Mouse (Mus musculus): ENCODE measurements around the gene Mindy4b-ps. TPM values are rescaled to one million over a fixed set of nuclear protein-coding genes. Genes with fewer than 3 reads are reported as not detected.
"Not testable (repeated sequence)": the region's sequence is repeated elsewhere in the genome, so short reads cannot be mapped to it uniquely, and the experiment has no call there.

Gene Mindy4b-ps
- 1 to 10 TPM in 1 of 2 experiments, under 1 TPM in 1; 0.80 to 2.7 TPM for total RNA-seq (2021)
- long read RNA-seq, experiment 1 = 0 reads
- long read RNA-seq, experiment 2, partial matches to known transcripts = 1 of 1 reads
- long read RNA-seq, experiment 2, other reads (novel, unspliced or antisense) = 0 of 1 reads

GRCm38 (mm10) chr3:58822211-58822610 lies at the start of gene Mindy4b-ps:
Mindy4b-ps (minus strand) TSS chr3:58822311.
- DNase-seq (ENCODE audit: low spot score in 2 of 2) = no peak
- intact Hi-C loops (cut with DNase I) = no loop called here

GRCm38 (mm10) chr3:58871882-58872281 lies 49.8 kb upstream of the Mindy4b-ps start:
- DNase-seq (ENCODE audit: low spot score in 2 of 2); intact Hi-C loops (cut with DNase I): not testable (repeated sequence)

- DNase-seq (ENCODE audit: low spot score in 2 of 2) = peak in 1 of 2 experiments; percentile 18
- intact Hi-C loops (cut with DNase I) = no loop called here
These were observed 43.6 kb upstream of the Mindy4b-ps start for GRCm38 (mm10) chr3:58865690-58866089.

- no peak for DNase-seq (ENCODE audit: low spot score in 2 of 2)
- intact Hi-C loops (cut with DNase I) = no loop called here
These were observed 40.9 kb upstream of the Mindy4b-ps start for GRCm38 (mm10) chr3:58862976-58863375.

- intact Hi-C loops (cut with DNase I) = no loop called here
These were observed 21.3 kb upstream of the Mindy4b-ps start for GRCm38 (mm10) chr3:58843415-58843814.

GRCm38 (mm10) chr3:58833442-58834160 lies 11.5 kb upstream of the Mindy4b-ps start:
- intact Hi-C loops (cut with DNase I) = no loop called here
- DNase-seq (ENCODE audit: low spot score in 2 of 2) = peak in 1 of 2 experiments; percentile 19

More at GRCm38 (mm10) chr3:58843415-58843814, 21.3 kb upstream of the Mindy4b-ps start:
- peak in 1 of 2 experiments; percentile 14 for DNase-seq (ENCODE audit: low spot score in 2 of 2)

- intact Hi-C loops (cut with DNase I) = no loop called here
- DNase-seq (ENCODE audit: low spot score in 2 of 2) = no peak
These were observed 10.8 kb upstream of the Mindy4b-ps start for GRCm38 (mm10) chr3:58832888-58833287.

GRCm38 (mm10) chr3:58831586-58831985 lies 9.5 kb upstream of the Mindy4b-ps start:
- intact Hi-C loops (cut with DNase I) = no loop called here
- DNase-seq (ENCODE audit: low spot score in 2 of 2) = no peak

GRCm38 (mm10) chr3:58829926-58830325 lies 7.8 kb upstream of the Mindy4b-ps start:
- no peak for DNase-seq (ENCODE audit: low spot score in 2 of 2)
- intact Hi-C loops (cut with DNase I) = no loop called here

GRCm38 (mm10) chr3:58828366-58829153 lies 6.4 kb upstream of the Mindy4b-ps start:
- intact Hi-C loops (cut with DNase I) = no loop called here
- DNase-seq (ENCODE audit: low spot score in 2 of 2) = peak in 1 of 2 experiments; percentile 25

- DNase-seq (ENCODE audit: low spot score in 2 of 2) = no peak
- intact Hi-C loops (cut with DNase I) = no loop called here
These were observed 4.2 kb upstream of the Mindy4b-ps start for GRCm38 (mm10) chr3:58826266-58826665.

GRCm38 (mm10) chr3:58817337-58817736 lies 4.8 kb downstream of the Mindy4b-ps start:
- no peak for DNase-seq (ENCODE audit: low spot score in 2 of 2)
- intact Hi-C loops (cut with DNase I) = no loop called here

GRCm38 (mm10) chr3:58814191-58814590 lies 7.9 kb downstream of the Mindy4b-ps start:
- no peak for DNase-seq (ENCODE audit: low spot score in 2 of 2)
- intact Hi-C loops (cut with DNase I) = no loop called here

GRCm38 (mm10) chr3:58810353-58810752 lies 11.8 kb downstream of the Mindy4b-ps start:
- DNase-seq (ENCODE audit: low spot score in 2 of 2) = peak; percentile 22 to 27
- intact Hi-C loops (cut with DNase I) = no loop called here

GRCm38 (mm10) chr3:58809111-58809915 lies 12.8 kb downstream of the Mindy4b-ps start:
- no peak for DNase-seq (ENCODE audit: low spot score in 2 of 2)
- intact Hi-C loops (cut with DNase I) = no loop called here

GRCm38 (mm10) chr3:58808636-58809035 lies 13.5 kb downstream of the Mindy4b-ps start:
- intact Hi-C loops (cut with DNase I) = no loop called here
- DNase-seq (ENCODE audit: low spot score in 2 of 2) = no peak

GRCm38 (mm10) chr3:58804745-58805144 lies 17.4 kb downstream of the Mindy4b-ps start:
- intact Hi-C loops (cut with DNase I) = no loop called here
- DNase-seq (ENCODE audit: low spot score in 2 of 2) = no peak

GRCm38 (mm10) chr3:58798676-58799075 lies 23.4 kb downstream of the Mindy4b-ps start:
- intact Hi-C loops (cut with DNase I) = no loop called here
- DNase-seq (ENCODE audit: low spot score in 2 of 2) = no peak

GRCm38 (mm10) chr3:58798245-58798644 lies 23.9 kb downstream of the Mindy4b-ps start:
- DNase-seq (ENCODE audit: low spot score in 2 of 2) = no peak
- intact Hi-C loops (cut with DNase I) = no loop called here
